Mouse (Mus musculus) embryo, embryonic 10.5 days (tissue): ENCODE results near the gene Cep290.
A peak's percentile ranks its signal among the peaks of the same experiment; 100 is the strongest.
"Not testable (repeated sequence)": the region's sequence is repeated elsewhere in the genome, so short reads cannot be mapped to it uniquely, and the experiment has no call there.

ENCODE experiments used
- DNase-seq: peaks from one replicate; pipeline ENCODE4 v3.0.0-alpha.2; 2015; ENCODE audit warnings: low spot score

Cep290 gene

GRCm38 (mm10) chr10:100487097-100487978, at the start of gene Cep290, which contains the start of gene Tmtc3:
Gene Cep290, plus strand, starts transcription at chr10:100487558.
Gene Tmtc3, minus strand, starts transcription at chr10:100487350.
- peak; percentile 99 for DNase-seq

- no peak for DNase-seq
Observed at GRCm38 (mm10) chr10:100449394-100449793, 38.0 kb upstream of the Cep290 start.

- DNase-seq, result no peak
Observed at GRCm38 (mm10) chr10:100460515-100460914, 26.8 kb upstream of the Cep290 start.

- DNase-seq, result no peak
Observed at GRCm38 (mm10) chr10:100475040-100475439, 12.3 kb upstream of the Cep290 start.

GRCm38 (mm10) chr10:100479538-100479937, 7.8 kb upstream of the Cep290 start:
- no peak for DNase-seq

GRCm38 (mm10) chr10:100486701-100487096, 659 bp upstream of the Cep290 start:
- DNase-seq, result peak; percentile 40

GRCm38 (mm10) chr10:100491916-100492315, 4.6 kb downstream of the Cep290 start:
- no peak for DNase-seq

- no peak for DNase-seq
Observed at GRCm38 (mm10) chr10:100498309-100498708, 11.0 kb downstream of the Cep290 start.

- DNase-seq, result no peak
Observed at GRCm38 (mm10) chr10:100508170-100508569, 20.8 kb downstream of the Cep290 start.

GRCm38 (mm10) chr10:100521617-100522016, 34.3 kb downstream of the Cep290 start:
- no peak for DNase-seq

- no peak for DNase-seq
Observed at GRCm38 (mm10) chr10:100522330-100522729, 35.0 kb downstream of the Cep290 start.

- no peak for DNase-seq
Observed at GRCm38 (mm10) chr10:100524499-100525390, 37.4 kb downstream of the Cep290 start.

GRCm38 (mm10) chr10:100556566-100557175, 69.3 kb downstream of the Cep290 start:
- no peak for DNase-seq

- not testable (repeated sequence) for DNase-seq
Observed at GRCm38 (mm10) chr10:100560194-100560883, 73.0 kb downstream of the Cep290 start.

- no peak for DNase-seq
Observed at GRCm38 (mm10) chr10:100564112-100564511, 76.8 kb downstream of the Cep290 start.

GRCm38 (mm10) chr10:100571707-100572106, 84.3 kb downstream of the Cep290 start:
- no peak for DNase-seq

GRCm38 (mm10) chr10:100574505-100575149, 87.3 kb downstream of the Cep290 start:
- no peak for DNase-seq

- no peak for DNase-seq
Observed at GRCm38 (mm10) chr10:100575294-100575693, 87.9 kb downstream of the Cep290 start.

GRCm38 (mm10) chr10:100584178-100584577, 96.8 kb downstream of the Cep290 start:
- no peak for DNase-seq

- DNase-seq, result no peak
Observed at GRCm38 (mm10) chr10:100588524-100588923, 101.2 kb downstream of the Cep290 start.

- DNase-seq, result peak; percentile 95
Observed at GRCm38 (mm10) chr10:100588932-100589388, 101.6 kb downstream of the Cep290 start.
